Mouse (Mus musculus) heart, postnatal 4 days (tissue): ENCODE measurements around the gene Gm8720. TPM values are rescaled to one million over a fixed set of nuclear protein-coding genes. Genes with fewer than 3 reads are reported as not detected.
"Not testable (repeated sequence)": the region's sequence is repeated elsewhere in the genome, so short reads cannot be mapped to it uniquely, and the experiment has no call there.

Source experiments
- DNase-seq: peaks from one replicate; pipeline ENCODE4 v3.0.0; 2021
- total RNA-seq, 2 experiments: library from RNA; stranded (reverse); gene quantifications; 2 replicates each; pipeline ENCODE4 v1.2.3; 2021

Gene Gm8720
- not detected for total RNA-seq

DNA sequence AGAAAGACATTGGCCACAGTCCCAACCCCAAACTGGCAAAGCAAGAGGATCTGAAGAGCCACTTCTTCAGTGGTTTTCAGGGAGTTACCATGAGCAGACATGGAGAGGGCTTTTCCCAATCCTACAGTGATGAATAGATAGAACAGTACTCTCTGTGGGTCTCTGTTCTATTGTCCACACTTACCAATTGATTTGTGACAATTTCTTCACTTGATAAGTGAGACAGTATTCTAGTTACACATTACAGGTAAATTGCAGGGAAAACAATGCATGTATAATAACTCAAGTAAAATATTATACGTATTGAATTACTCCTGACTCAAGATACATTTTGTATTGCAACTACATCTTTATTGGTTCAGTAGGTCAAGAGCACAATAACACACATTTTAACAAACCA lies at the start of gene Gm8720:
Gm8720 (minus strand) TSS at position 101 of the 400 bp plus-strand sequence.
- DNase-seq, result not testable (repeated sequence)

- DNase-seq, result not testable (repeated sequence)
Observed at GRCm38 (mm10) chr7:23055240-23055639, 12.0 kb downstream of the Gm8720 start, which contains the start of gene Vmn1r163. TSS of gene Vmn1r163 (plus strand) at chr7:23055540.

DNA sequence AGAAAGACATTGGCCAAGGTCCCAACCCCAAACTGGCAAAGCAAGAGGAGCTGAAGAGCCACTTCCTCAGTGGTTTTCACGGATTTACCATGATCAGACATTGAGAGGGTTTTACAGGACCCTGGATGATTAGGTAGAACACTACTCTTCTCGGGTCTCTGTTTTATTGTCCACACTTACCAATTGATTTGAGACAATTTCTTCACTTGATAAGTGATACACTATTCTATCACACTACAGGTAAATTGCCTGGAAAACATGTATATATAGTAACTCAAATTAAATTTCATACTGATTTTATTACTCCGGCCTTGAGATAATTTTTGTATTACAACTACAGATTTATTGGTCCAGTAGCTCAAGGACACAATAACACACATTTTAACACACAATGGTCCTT lies 47.4 kb downstream of the Gm8720 start, which contains the start of gene Gm4216:
Gm4216 (minus strand) TSS at position 101 of the 400 bp plus-strand sequence.
- not testable (repeated sequence) for DNase-seq

Other genes starting within 250 kb of the Gm8720 start
- gene Vmn1r159, start 223.9 kb downstream of the Gm8720 start, total RNA-seq, result not detected
- gene Vmn1r160, start 196.2 kb downstream of the Gm8720 start, total RNA-seq, result not detected
- gene Gm4214, start 82.8 kb downstream of the Gm8720 start, total RNA-seq, result not detected
- not detected for gene Gm4216, start 47.5 kb downstream of the Gm8720 start, total RNA-seq
- not detected for gene Vmn1r163, start 11.9 kb downstream of the Gm8720 start, total RNA-seq
- gene Gm10662, start 77.0 kb upstream of the Gm8720 start, total RNA-seq, result not detected
- not detected for gene Vmn1r165, start 149.9 kb upstream of the Gm8720 start, total RNA-seq
- gene Vmn1r166, start 184.2 kb upstream of the Gm8720 start, total RNA-seq, result not detected
- not detected for gene Gm6902, start 211.4 kb upstream of the Gm8720 start, total RNA-seq
- not detected for gene Nlrp4e, start 233.7 kb upstream of the Gm8720 start, total RNA-seq